Comparison of ENCODE assay signal across 24 mouse cellular contexts in genomic region chr9:67132370-67132769, GRCm38 (mm10).
DNase-seq lines count a peak whose midpoint lies in the region; ATAC-seq and TF ChIP-seq lines count a peak whose summit lies in the region.
"Had no signal": no experiment of that assay in that cellular context is flagged by ENCODE, and none has a peak within 500 bp of the region (broad histone marks: within the 10 kb centered on the region; RNA-seq: fewer than 3 reads in every experiment).

No protein-coding gene starts in this region.

- ATAC-seq in intestine, embryonic 15.5 days, result peak; percentile 39; the same call in 1 of the 2 replicates
- no peak for ATAC-seq in intestine, postnatal 0 days
- ATAC-seq in midbrain, embryonic 11.5 days (ENCODE audit: low FRiP score), result no peak
- ATAC-seq: activated CD4-positive, CD25-positive, alpha-beta regulatory T cell, adult 4 months; CD4-positive, CD25-positive, alpha-beta regulatory T cell, adult 4 months; forebrain, embryonic 13.5 days; forebrain, embryonic 15.5 days; Patski had no signal

- H3K4me2 ChIP-seq in intestine, embryonic 15.5 days (replicated peaks), result no peak overlapping the region
- H3K4me2 ChIP-seq in intestine, postnatal 0 days (replicated peaks; ENCODE audit: low read depth), result no peak overlapping the region
- H3K4me2 ChIP-seq in midbrain, embryonic 11.5 days, result no peak overlapping the region
- H3K4me2 ChIP-seq: embryonic facial prominence, embryonic 12.5 days; forebrain, embryonic 13.5 days; forebrain, embryonic 15.5 days had no signal

- no peaks in the 10 kb centered on the region for H3K36me3 ChIP-seq in intestine, embryonic 15.5 days
- H3K36me3 ChIP-seq in intestine, postnatal 0 days (ENCODE audit: control insufficient read depth, insufficient read depth), result no peaks in the 10 kb centered on the region
- H3K36me3 ChIP-seq in midbrain, embryonic 11.5 days (ENCODE audit: control insufficient read depth, insufficient read depth, low read length), result no peaks in the 10 kb centered on the region
- H3K36me3 ChIP-seq in midbrain, embryonic 10.5 days, result no peaks in the 10 kb centered on the region
- H3K36me3 ChIP-seq: embryonic facial prominence, embryonic 10.5 days; embryonic facial prominence, embryonic 12.5 days; forebrain, embryonic 15.5 days; G1E had no signal

- DNase-seq in gastrocnemius, adult 2 months, result no peak
- no peak for DNase-seq in gastrocnemius, postnatal 36 days
- DNase-seq in midbrain, embryonic 11.5 days (ENCODE audit: low spot score, missing footprints), result peak; percentile 51
- DNase-seq in midbrain, embryonic 10.5 days (ENCODE audit: low spot score), result no peak
- DNase-seq: adrenal gland, adult 8-10 months; adrenal gland, postnatal 14 days; adrenal gland, postnatal 36 days; B cell, adult 2 months; cerebellum, adult 11-12 months; cerebellum, adult 2 months; cerebellum, adult 9-10 months; cerebellum, postnatal 10 days; cerebellum, postnatal 25 days had no signal

- H3K27ac ChIP-seq in gastrocnemius, adult 2 months, result peak overlapping the region; percentile 59; the same call in 1 of the 2 replicates
- no peak overlapping the region for H3K27ac ChIP-seq in intestine, embryonic 15.5 days
- no peak overlapping the region for H3K27ac ChIP-seq in intestine, postnatal 0 days (ENCODE audit: low read depth, low read length)
- no peak overlapping the region for H3K27ac ChIP-seq in midbrain, embryonic 11.5 days (ENCODE audit: low read depth, low read length)
- no peak overlapping the region for H3K27ac ChIP-seq in midbrain, embryonic 10.5 days (replicated peaks)
- H3K27ac ChIP-seq: embryonic facial prominence, embryonic 10.5 days; embryonic facial prominence, embryonic 12.5 days; forebrain, embryonic 13.5 days; forebrain, embryonic 15.5 days had no signal

- H3K9me3 ChIP-seq in intestine, embryonic 15.5 days, result no peaks in the 10 kb centered on the region
- no peaks in the 10 kb centered on the region for H3K9me3 ChIP-seq in intestine, postnatal 0 days (ENCODE audit: control insufficient read depth)
- H3K9me3 ChIP-seq in midbrain, embryonic 11.5 days (ENCODE audit: control insufficient read depth, low read length), result no peaks in the 10 kb centered on the region
- no peaks in the 10 kb centered on the region for H3K9me3 ChIP-seq in midbrain, embryonic 10.5 days (replicated peaks)
- H3K9me3 ChIP-seq: embryonic facial prominence, embryonic 10.5 days; embryonic facial prominence, embryonic 12.5 days; forebrain, embryonic 13.5 days; forebrain, embryonic 15.5 days; G1E had no signal

- no peak overlapping the region for H3K4me3 ChIP-seq in gastrocnemius, adult 2 months
- no peak overlapping the region for H3K4me3 ChIP-seq in intestine, embryonic 15.5 days (replicated peaks)
- H3K4me3 ChIP-seq in intestine, postnatal 0 days (ENCODE audit: low read depth, low read length), result no peak overlapping the region
- no peak overlapping the region for H3K4me3 ChIP-seq in midbrain, embryonic 11.5 days (ENCODE audit: low read depth, low read length)
- H3K4me3 ChIP-seq in midbrain, embryonic 10.5 days, result no peak overlapping the region
- H3K4me3 ChIP-seq: embryonic facial prominence, embryonic 10.5 days; embryonic facial prominence, embryonic 12.5 days; forebrain, embryonic 13.5 days; forebrain, embryonic 15.5 days had no signal

- intact Hi-C loops in gastrocnemius, adult 2 months (cut with DNase I), result no loop called here
- intact Hi-C loops in gastrocnemius, postnatal 36 days (cut with DNase I), result no loop called here

- no peak for TF ChIP-seq CTCF in gastrocnemius, adult 2 months (IDR thresholded peaks at IDR 0.05)
- no peak for TF ChIP-seq CTCF in intestine, postnatal 0 days (IDR thresholded peaks at IDR 0.05; ENCODE audit: low read depth)

- H3K4me1 ChIP-seq in intestine, embryonic 15.5 days (replicated peaks), result peaks cover 18% of the 10 kb centered on the region
- H3K4me1 ChIP-seq in intestine, postnatal 0 days (replicated peaks; ENCODE audit: control insufficient read depth, insufficient read depth, low read length), result peaks cover 10% of the 10 kb centered on the region; the same call in 1 of the 2 replicates
- H3K4me1 ChIP-seq in midbrain, embryonic 11.5 days (ENCODE audit: control insufficient read depth, insufficient read depth, low read length), result peaks cover 3% of the 10 kb centered on the region; the same call in 1 of the 2 replicates
- peaks cover 15% of the 10 kb centered on the region for H3K4me1 ChIP-seq in midbrain, embryonic 10.5 days

- WGBS in intestine, embryonic 15.5 days, result 48% methylated on average over 5 of the region's 5 CpGs
- WGBS in intestine, postnatal 0 days, result 39% methylated on average over 5 of the region's 5 CpGs
- 84% methylated on average over 5 of the region's 5 CpGs for WGBS in midbrain, embryonic 11.5 days
- WGBS in midbrain, embryonic 10.5 days, result 83% methylated on average over 5 of the region's 5 CpGs

- no peaks in the 10 kb centered on the region for H3K27me3 ChIP-seq in intestine, embryonic 15.5 days (replicated peaks)
- no peaks in the 10 kb centered on the region for H3K27me3 ChIP-seq in intestine, postnatal 0 days (replicated peaks; ENCODE audit: control insufficient read depth, insufficient read depth, low read length)
- no peaks in the 10 kb centered on the region for H3K27me3 ChIP-seq in midbrain, embryonic 11.5 days (ENCODE audit: control insufficient read depth, insufficient read depth, low read length)
- H3K27me3 ChIP-seq in midbrain, embryonic 10.5 days (ENCODE audit: low read depth, poor library complexity, severe bottlenecking), result no peaks in the 10 kb centered on the region
- H3K27me3 ChIP-seq: CH12.LX; embryonic facial prominence, embryonic 12.5 days; forebrain, embryonic 13.5 days; forebrain, embryonic 15.5 days; Patski had no signal

- H3K9ac ChIP-seq in intestine, embryonic 15.5 days, result no peak overlapping the region
- no peak overlapping the region for H3K9ac ChIP-seq in intestine, postnatal 0 days (ENCODE audit: low read depth, low read length)
- H3K9ac ChIP-seq in midbrain, embryonic 11.5 days (ENCODE audit: low read length), result no peak overlapping the region
- H3K9ac ChIP-seq: embryonic facial prominence, embryonic 12.5 days; forebrain, embryonic 13.5 days; forebrain, embryonic 15.5 days had no signal
